Mouse (Mus musculus): ENCODE data around the gene Sned1. TPM values are rescaled to one million over a fixed set of nuclear protein-coding genes. Genes with fewer than 3 reads are reported as not detected.

Sned1 gene
- polyA plus RNA-seq, 1 experiment from 2014 or later = 39.5 TPM

DNA sequence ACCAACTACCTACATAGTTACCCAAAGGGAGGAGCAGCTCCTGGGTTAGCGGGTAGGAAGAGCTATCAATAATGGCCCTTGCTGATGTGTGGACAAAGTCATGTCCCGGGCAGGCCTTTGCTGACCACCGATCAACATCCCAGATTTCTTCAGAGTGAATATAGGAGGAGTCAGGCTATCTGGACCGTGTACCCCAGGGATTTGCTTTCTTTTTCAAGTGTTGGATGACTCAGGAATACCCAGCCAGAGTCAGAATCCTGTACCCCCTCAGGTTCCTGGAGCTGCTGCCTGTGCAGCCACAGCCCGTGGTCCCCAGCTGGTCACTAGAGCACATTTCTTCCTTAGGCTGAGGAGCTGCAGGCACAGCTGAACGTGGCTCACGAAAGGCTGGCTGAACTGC is 23.2 kb upstream of the Sned1 start:
- no peak overlapping the region for H3K4me2 ChIP-seq
- no peak overlapping the region for H3K9ac ChIP-seq (replicated peaks)
- H3K9me3 ChIP-seq = no peaks in the 10 kb centered on the region
- peaks cover 85% of the 10 kb centered on the region for H3K4me1 ChIP-seq (replicated peaks)
- no peak overlapping the region for H3K27ac ChIP-seq
- ATAC-seq (ENCODE audit: insufficient number of reproducible peaks, insufficient read depth, low FRiP score, low TSS enrichment, low read depth) = no peak
- 80% methylated on average over 7 of the region's 7 CpGs for WGBS
- H3K4me3 ChIP-seq (replicated peaks) = no peak overlapping the region
- H3K36me3 ChIP-seq = no peaks in the 10 kb centered on the region
- H3K27me3 ChIP-seq = no peaks in the 10 kb centered on the region

DNA sequence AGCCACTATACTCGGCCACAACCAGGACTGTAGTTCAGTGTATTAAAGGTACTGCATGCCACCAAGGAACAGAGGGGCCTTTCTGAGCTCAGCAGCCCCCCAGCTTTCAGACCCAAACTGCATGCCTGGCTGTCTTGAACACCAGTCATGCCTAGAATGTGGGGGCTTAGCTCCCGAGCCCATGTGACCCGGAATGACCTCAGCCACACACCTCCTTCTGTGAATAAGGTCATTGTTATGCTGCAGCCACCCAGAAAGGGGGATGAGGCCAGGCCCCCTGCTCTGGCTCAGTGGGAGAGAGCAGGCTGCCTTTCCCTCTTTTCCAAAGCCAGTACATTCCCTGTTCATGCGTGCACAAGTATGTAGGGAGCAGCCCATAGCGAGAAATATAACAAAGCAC is 21.0 kb upstream of the Sned1 start:
- Histone ChIP-seq H3K4me2 (no peak overlapping the region), H3K9me3 (no peaks in the 10 kb centered on the region), H3K4me1 (replicated peaks) (peaks cover 86% of the 10 kb centered on the region), H3K27me3 (no peaks in the 10 kb centered on the region), H3K36me3 (no peaks in the 10 kb centered on the region), H3K9ac (replicated peaks) (no peak overlapping the region), H3K4me3 (replicated peaks) (no peak overlapping the region), H3K27ac (peak overlapping the region; percentile 87)
- peak; percentile 44 for ATAC-seq (ENCODE audit: insufficient number of reproducible peaks, insufficient read depth, low FRiP score, low TSS enrichment, low read depth)
- 52% methylated on average over 5 of the region's 5 CpGs for WGBS

- Histone ChIP-seq H3K27me3 (no peaks in the 10 kb centered on the region), H3K4me2 (no peak overlapping the region), H3K9ac (replicated peaks) (no peak overlapping the region), H3K27ac (peak overlapping the region; percentile 80), H3K36me3 (no peaks in the 10 kb centered on the region), H3K4me3 (replicated peaks) (no peak overlapping the region), H3K4me1 (replicated peaks) (peaks cover 80% of the 10 kb centered on the region), H3K9me3 (no peaks in the 10 kb centered on the region)
- WGBS = 53% methylated on average over 9 of the region's 9 CpGs
- no peak for ATAC-seq (ENCODE audit: insufficient number of reproducible peaks, insufficient read depth, low FRiP score, low TSS enrichment, low read depth)
Observed at GRCm38 (mm10) chr1:93216839-93217497, 18.7 kb upstream of the Sned1 start.

DNA sequence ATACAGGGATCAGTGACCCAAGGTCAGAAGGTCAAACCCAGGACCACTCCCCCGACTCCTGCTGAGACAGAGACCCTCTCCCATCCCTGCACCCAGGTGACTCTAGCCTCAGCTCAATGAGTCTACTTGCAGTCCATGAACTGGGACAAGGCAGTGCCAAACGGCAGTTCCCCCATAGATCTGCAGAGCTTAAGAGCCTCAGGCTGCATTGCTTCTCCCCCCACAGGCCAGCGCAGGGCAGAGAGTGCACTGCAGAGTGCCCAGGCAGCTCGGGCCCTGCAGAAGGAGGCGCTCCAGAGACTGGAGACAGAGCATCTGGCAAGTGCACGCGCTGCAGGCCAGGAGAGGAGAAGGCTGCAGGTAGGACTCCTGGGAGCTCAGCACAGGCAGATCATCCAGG is 18.1 kb upstream of the Sned1 start:
- Histone ChIP-seq H3K36me3 (no peaks in the 10 kb centered on the region), H3K9me3 (no peaks in the 10 kb centered on the region), H3K4me2 (no peak overlapping the region), H3K4me3 (replicated peaks) (no peak overlapping the region), H3K4me1 (replicated peaks) (peaks cover 75% of the 10 kb centered on the region), H3K9ac (replicated peaks) (no peak overlapping the region), H3K27me3 (no peaks in the 10 kb centered on the region), H3K27ac (peak overlapping the region; percentile 80)
- 45% methylated on average over 7 of the region's 7 CpGs for WGBS
- ATAC-seq (ENCODE audit: insufficient number of reproducible peaks, insufficient read depth, low FRiP score, low TSS enrichment, low read depth) = no peak

DNA sequence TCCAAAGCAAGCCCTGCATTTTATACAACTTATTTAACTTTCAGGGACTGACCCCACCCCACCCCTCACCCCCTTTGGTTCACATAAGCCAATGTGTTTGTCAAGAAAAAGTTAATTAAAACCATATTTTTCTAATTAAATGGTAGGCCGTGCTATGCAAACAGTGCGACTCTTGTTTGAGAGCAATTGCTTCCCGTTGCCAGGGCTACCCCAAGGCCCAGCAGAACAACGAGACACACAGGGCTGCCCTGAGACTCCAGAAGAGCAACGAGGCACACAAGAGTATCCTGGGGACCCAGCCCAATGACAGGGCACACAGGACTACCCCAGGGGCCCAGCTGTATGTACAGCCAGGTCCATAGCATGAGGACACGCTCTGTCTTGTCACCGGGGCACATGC is 14.9 kb upstream of the Sned1 start:
- Histone ChIP-seq H3K27me3 (no peaks in the 10 kb centered on the region), H3K4me2 (peak overlapping the region; percentile 7; the same call in 1 of the 2 replicates), H3K36me3 (no peaks in the 10 kb centered on the region), H3K4me3 (replicated peaks) (no peak overlapping the region), H3K4me1 (replicated peaks) (peaks cover 81% of the 10 kb centered on the region), H3K27ac (peak overlapping the region; percentile 92), H3K9ac (replicated peaks) (no peak overlapping the region; the same call in 1 of the 2 replicates), H3K9me3 (no peaks in the 10 kb centered on the region)
- WGBS = 37% methylated on average over 7 of the region's 7 CpGs
- peak; percentile 72 for ATAC-seq (ENCODE audit: insufficient number of reproducible peaks, insufficient read depth, low FRiP score, low TSS enrichment, low read depth)

DNA sequence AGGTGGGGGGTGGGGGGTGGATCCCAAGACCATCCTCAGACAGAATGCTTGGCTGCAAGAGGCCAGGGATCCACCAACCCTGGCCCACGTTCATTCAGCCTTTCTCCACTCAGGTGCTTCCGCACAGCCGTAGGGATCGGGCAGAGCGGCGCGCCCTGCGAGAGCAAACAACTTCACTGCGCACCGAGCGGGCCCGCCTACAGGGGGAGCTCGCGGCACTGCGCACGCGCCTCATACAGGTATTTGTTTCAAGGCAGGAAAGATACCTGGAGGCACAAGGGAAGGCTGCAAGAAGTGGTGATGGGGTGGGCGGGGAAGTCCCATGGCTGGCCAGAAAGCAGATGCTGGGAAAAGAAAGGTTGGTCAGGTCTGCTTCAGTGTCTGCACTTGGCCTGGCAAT is 11.7 kb upstream of the Sned1 start:
- no peaks in the 10 kb centered on the region for H3K9me3 ChIP-seq
- H3K9ac ChIP-seq (replicated peaks) = no peak overlapping the region
- ATAC-seq (ENCODE audit: insufficient number of reproducible peaks, insufficient read depth, low FRiP score, low TSS enrichment, low read depth) = no peak
- peaks cover 78% of the 10 kb centered on the region for H3K4me1 ChIP-seq (replicated peaks)
- H3K4me3 ChIP-seq (replicated peaks) = no peak overlapping the region
- no peaks in the 10 kb centered on the region for H3K27me3 ChIP-seq
- no peak overlapping the region for H3K4me2 ChIP-seq
- H3K36me3 ChIP-seq = no peaks in the 10 kb centered on the region
- 7% methylated on average over 18 of the region's 18 CpGs for WGBS
- peak overlapping the region; percentile 92 for H3K27ac ChIP-seq

DNA sequence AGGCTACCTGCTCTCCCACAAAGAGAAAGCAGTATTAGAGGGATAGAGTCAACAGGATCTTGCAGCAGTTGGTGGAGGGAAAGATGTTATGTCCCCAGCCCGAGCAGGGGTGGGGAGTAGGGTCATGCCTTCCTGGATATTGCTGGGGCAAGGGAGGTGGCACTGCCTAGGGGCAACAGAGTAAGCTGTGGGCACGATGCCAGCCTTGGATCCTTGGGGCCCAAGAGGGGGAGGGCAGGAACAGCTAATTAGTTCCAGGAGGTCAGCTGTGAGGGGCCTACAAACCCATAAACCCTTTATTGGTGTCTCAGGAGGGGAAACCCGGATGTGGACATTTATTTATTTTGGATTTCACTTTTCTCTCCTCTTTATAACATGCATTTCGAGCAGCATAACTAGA is 10.4 kb upstream of the Sned1 start:
- H3K4me3 ChIP-seq (replicated peaks) = no peak overlapping the region
- H3K27me3 ChIP-seq = no peaks in the 10 kb centered on the region
- peak overlapping the region; percentile 3; the same call in 1 of the 2 replicates for H3K4me2 ChIP-seq
- peak overlapping the region; percentile 92 for H3K27ac ChIP-seq
- H3K9me3 ChIP-seq = no peaks in the 10 kb centered on the region
- no peak overlapping the region for H3K9ac ChIP-seq (replicated peaks)
- WGBS = 13% methylated on average over 4 of the region's 4 CpGs
- ATAC-seq (ENCODE audit: insufficient number of reproducible peaks, insufficient read depth, low FRiP score, low TSS enrichment, low read depth) = no peak
- H3K36me3 ChIP-seq = no peaks in the 10 kb centered on the region
- H3K4me1 ChIP-seq (replicated peaks) = peaks cover 74% of the 10 kb centered on the region

- H3K27ac ChIP-seq = peak overlapping the region; percentile 92
- 60% methylated on average over 5 of the region's 5 CpGs for WGBS
- no peak overlapping the region for H3K4me2 ChIP-seq
- H3K9ac ChIP-seq (replicated peaks) = no peak overlapping the region
- no peaks in the 10 kb centered on the region for H3K36me3 ChIP-seq
- H3K27me3 ChIP-seq = no peaks in the 10 kb centered on the region
- no peak for ATAC-seq (ENCODE audit: insufficient number of reproducible peaks, insufficient read depth, low FRiP score, low TSS enrichment, low read depth)
- H3K4me3 ChIP-seq (replicated peaks) = no peak overlapping the region
- H3K9me3 ChIP-seq = no peaks in the 10 kb centered on the region
- H3K4me1 ChIP-seq (replicated peaks) = peaks cover 67% of the 10 kb centered on the region
Observed at GRCm38 (mm10) chr1:93225731-93226520, 9.7 kb upstream of the Sned1 start.

DNA sequence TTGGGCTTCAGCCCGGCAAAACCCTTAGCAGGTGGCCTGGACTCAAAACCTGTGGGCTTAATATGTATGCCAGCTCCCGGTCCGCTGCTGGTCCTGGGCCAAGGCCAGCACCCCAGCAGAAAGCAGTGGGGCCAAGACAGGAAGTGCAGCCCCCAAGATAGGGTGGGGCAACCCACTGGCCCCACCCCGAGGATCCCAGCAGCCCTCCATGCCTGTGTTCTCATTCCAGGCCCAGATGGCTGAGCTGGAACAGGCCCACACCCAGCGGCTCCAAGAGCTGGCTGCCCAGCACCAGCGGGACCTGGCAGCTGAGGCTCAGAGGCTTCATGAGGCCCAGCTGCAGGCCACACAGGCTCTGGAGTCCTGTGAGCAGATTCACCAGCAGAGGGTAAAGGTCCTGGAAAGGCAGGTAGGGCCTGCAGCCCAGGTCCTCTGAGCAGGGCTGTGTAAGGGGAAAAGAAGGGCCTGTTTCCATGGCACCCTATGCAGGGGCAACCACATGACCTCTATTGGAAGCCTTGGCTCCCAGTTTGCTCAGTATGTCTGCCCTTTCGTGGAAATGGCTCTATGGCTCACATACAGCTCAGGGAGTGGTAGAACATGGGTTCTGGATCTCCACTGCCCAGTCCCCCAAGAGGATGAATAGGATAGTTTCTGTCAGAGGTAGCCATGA is 8.2 kb upstream of the Sned1 start:
- no peak for ATAC-seq (ENCODE audit: insufficient number of reproducible peaks, insufficient read depth, low FRiP score, low TSS enrichment, low read depth)
- Histone ChIP-seq H3K9me3 (no peaks in the 10 kb centered on the region), H3K36me3 (no peaks in the 10 kb centered on the region), H3K4me3 (replicated peaks) (no peak overlapping the region), H3K9ac (replicated peaks) (no peak overlapping the region), H3K27me3 (no peaks in the 10 kb centered on the region), H3K4me1 (replicated peaks) (peaks cover 75% of the 10 kb centered on the region), H3K27ac (peak overlapping the region; percentile 54), H3K4me2 (no peak overlapping the region)
- 74% methylated on average over 7 of the region's 7 CpGs for WGBS

DNA sequence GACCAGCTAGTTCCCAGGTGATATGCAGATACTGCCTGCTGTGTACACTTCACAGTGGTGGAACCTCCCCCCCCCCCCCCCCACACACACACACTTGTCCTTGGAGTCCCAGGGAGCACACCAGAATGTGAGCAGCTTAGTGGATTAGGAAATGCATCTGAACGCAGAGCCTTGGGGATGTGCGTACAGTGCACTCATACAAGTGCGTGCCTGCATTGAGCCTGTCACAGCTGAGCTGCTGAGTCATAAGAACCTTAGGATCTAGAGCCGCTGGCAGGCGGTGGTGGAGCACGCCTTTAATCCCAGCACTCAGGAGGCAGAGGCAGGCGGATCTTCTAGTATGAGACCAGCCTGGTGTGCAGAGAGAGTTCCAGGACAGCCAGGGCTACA is 7.7 kb upstream of the Sned1 start:
- Histone ChIP-seq H3K4me1 (replicated peaks) (peaks cover 77% of the 10 kb centered on the region), H3K4me3 (replicated peaks) (no peak overlapping the region), H3K27ac (no peak overlapping the region), H3K9ac (replicated peaks) (no peak overlapping the region), H3K36me3 (no peaks in the 10 kb centered on the region), H3K4me2 (no peak overlapping the region), H3K27me3 (no peaks in the 10 kb centered on the region), H3K9me3 (no peaks in the 10 kb centered on the region)
- 95% methylated on average over 7 of the region's 7 CpGs for WGBS
- ATAC-seq (ENCODE audit: insufficient number of reproducible peaks, insufficient read depth, low FRiP score, low TSS enrichment, low read depth) = no peak

GRCm38 (mm10) chr1:93229221-93229620 is 6.4 kb upstream of the Sned1 start:
- Histone ChIP-seq H3K4me1 (replicated peaks) (peaks cover 77% of the 10 kb centered on the region), H3K4me3 (replicated peaks) (no peak overlapping the region), H3K9me3 (no peaks in the 10 kb centered on the region), H3K4me2 (no peak overlapping the region), H3K27me3 (no peaks in the 10 kb centered on the region), H3K27ac (no peak overlapping the region), H3K36me3 (no peaks in the 10 kb centered on the region), H3K9ac (replicated peaks) (no peak overlapping the region)
- no peak for ATAC-seq (ENCODE audit: insufficient number of reproducible peaks, insufficient read depth, low FRiP score, low TSS enrichment, low read depth)
- 81% methylated on average over 6 of the region's 6 CpGs for WGBS
